Mouse (Mus musculus) G1E (cell line): ENCODE data around the gene Nppa. TPM values are rescaled to one million over a fixed set of nuclear protein-coding genes. Genes with fewer than 3 reads are reported as not detected.

ENCODE experiments used
- ATAC-seq: 2 replicates; pipeline ENCODE4 v1.8.0; 2016; ENCODE audit warnings: mild to moderate bottlenecking; ENCODE audit not compliant: insufficient number of reproducible peaks, poor library complexity, low FRiP score, severe bottlenecking; ENCODE audit errors: extremely low read depth
- DNase-seq: peaks from one replicate; pipeline ENCODE4 v3.0.0; 2012; ENCODE audit warnings: low spot score
- H3K27me3 ChIP-seq: 2 replicates; pipeline ENCODE4 v1.6.1; 2012; ENCODE audit warnings: mild to moderate bottlenecking, low read length, inconsistent platforms; ENCODE audit not compliant: insufficient read depth
- H3K36me3 ChIP-seq: replicated peaks from 2 replicates; pipeline ENCODE3; 2012; ENCODE audit warnings: mild to moderate bottlenecking, inconsistent platforms
- H3K4me1 ChIP-seq: 2 replicates; pipeline ENCODE4 v1.6.1; 2012; ENCODE audit warnings: low read depth, low read length, inconsistent platforms, mixed read lengths; ENCODE audit not compliant: insufficient read depth
- H3K4me3 ChIP-seq: 2 replicates; pipeline ENCODE4 v1.5.1; 2012; ENCODE audit warnings: low read depth, mild to moderate bottlenecking, inconsistent platforms, low read length, moderate library complexity, mixed read lengths
- H3K9me3 ChIP-seq: replicated peaks from 2 replicates; pipeline ENCODE4 v1.6.1; 2012; ENCODE audit warnings: inconsistent platforms
- CTCF ChIP-seq: IDR thresholded peaks from 2 replicates; pipeline ENCODE4 v1.5.1; 2012; ENCODE audit warnings: low read depth, low read length, inconsistent platforms, mixed read lengths
- GATA1 ChIP-seq: IDR thresholded peaks from 2 replicates; pipeline ENCODE4 v1.6.1; 2012; ENCODE audit warnings: borderline replicate concordance, low read length, inconsistent platforms, mixed read lengths
- GATA2 ChIP-seq: IDR thresholded peaks from 2 replicates; pipeline ENCODE4 v1.6.1; 2012; ENCODE audit warnings: low read depth, low read length, inconsistent platforms, borderline replicate concordance
- POLR2AphosphoS5 ChIP-seq: IDR thresholded peaks from 2 replicates; pipeline ENCODE4 v1.6.1; 2012; ENCODE audit warnings: low read depth, low read length, inconsistent platforms; ENCODE audit not compliant: insufficient replicate concordance
- TAL1 ChIP-seq: conservative IDR thresholded peaks from 2 replicates; pipeline ENCODE4 v1.6.1; 2012; ENCODE audit warnings: low read depth, low read length, inconsistent platforms, mixed read lengths
- polyA plus RNA-seq: library from polyadenylated mRNA; stranded (reverse); fragments of >175 nt; gene quantifications from 2 replicates; pipeline ENCODE4 v1.2.3, GENCODE M21; 2012
- total RNA-seq, 2 experiments: library from RNA; stranded (forward) in 1 of 2; stranded (reverse) in 1 of 2; fragments of 200-1000 nt in 1 of 2; fragments of >200 nt in 1 of 2; fragmentation: Nextera tagmentation in 1 of 2; gene quantifications; 2 replicates each; pipeline ENCODE4 v1.2.3; 2014 to 2017

Gene Nppa
- total and polyA plus RNA-seq, 3 experiments: not detected

- no peak overlapping the region for H3K4me3 ChIP-seq
- H3K9me3 ChIP-seq: no peaks in the 10 kb centered on the region
- TF ChIP-seq GATA1 (no peak), TAL1 (no peak), POLR2AphosphoS5 (no peak), GATA2 (no peak), CTCF (no peak)
- ATAC-seq (no peak), DNase-seq (no peak)
- peaks cover 10% of the 10 kb centered on the region; the same call in 1 of the 2 replicates for H3K27me3 ChIP-seq
- no peaks in the 10 kb centered on the region for H3K4me1 ChIP-seq
- H3K36me3 ChIP-seq: no peaks in the 10 kb centered on the region
Observed at GRCm38 (mm10) chr4:147968816-147969215, 31.7 kb upstream of the Nppa start.

- Histone ChIP-seq H3K4me3 (no peak overlapping the region), H3K4me1 (no peaks in the 10 kb centered on the region), H3K27me3 (peaks cover 7% of the 10 kb centered on the region; the same call in 1 of the 2 replicates), H3K36me3 (no peaks in the 10 kb centered on the region), H3K9me3 (no peaks in the 10 kb centered on the region)
- TF ChIP-seq CTCF (no peak), GATA1 (no peak), GATA2 (no peak), POLR2AphosphoS5 (no peak), TAL1 (no peak)
- ATAC-seq (no peak), DNase-seq (no peak)
Observed at GRCm38 (mm10) chr4:147969337-147969736, 31.2 kb upstream of the Nppa start.

GRCm38 (mm10) chr4:147976237-147976636 lies 24.3 kb upstream of the Nppa start:
- H3K4me3 ChIP-seq: no peak overlapping the region
- DNase-seq: no peak
- H3K27me3 ChIP-seq: no peaks in the 10 kb centered on the region
- ATAC-seq: no peak
- H3K9me3 ChIP-seq: no peaks in the 10 kb centered on the region
- no peaks in the 10 kb centered on the region for H3K36me3 ChIP-seq
- no peaks in the 10 kb centered on the region for H3K4me1 ChIP-seq
- TF ChIP-seq GATA2 (no peak), CTCF (no peak), POLR2AphosphoS5 (no peak), GATA1 (no peak), TAL1 (no peak)

- ATAC-seq (no peak), DNase-seq (no peak)
- Histone ChIP-seq H3K36me3 (no peaks in the 10 kb centered on the region), H3K4me1 (no peaks in the 10 kb centered on the region), H3K27me3 (no peaks in the 10 kb centered on the region), H3K9me3 (no peaks in the 10 kb centered on the region), H3K4me3 (no peak overlapping the region)
- TF ChIP-seq GATA2 (no peak), CTCF (no peak), TAL1 (no peak), POLR2AphosphoS5 (no peak), GATA1 (no peak)
Observed at GRCm38 (mm10) chr4:147977726-147978125, 22.8 kb upstream of the Nppa start.

- ATAC-seq (no peak), DNase-seq (no peak)
- no peak overlapping the region for H3K4me3 ChIP-seq
- no peak for TF ChIP-seq GATA2
- no peak for TF ChIP-seq GATA1
- no peak for TF ChIP-seq CTCF
- no peak for TF ChIP-seq TAL1
- TF ChIP-seq POLR2AphosphoS5: no peak
- no peaks in the 10 kb centered on the region for H3K9me3 ChIP-seq
- no peaks in the 10 kb centered on the region for H3K27me3 ChIP-seq
- no peaks in the 10 kb centered on the region for H3K4me1 ChIP-seq
- no peaks in the 10 kb centered on the region for H3K36me3 ChIP-seq
Observed at GRCm38 (mm10) chr4:147978391-147978790, 22.1 kb upstream of the Nppa start.

GRCm38 (mm10) chr4:147979441-147979860 lies 21.1 kb upstream of the Nppa start:
- Histone ChIP-seq H3K4me3 (no peak overlapping the region), H3K27me3 (no peaks in the 10 kb centered on the region), H3K9me3 (no peaks in the 10 kb centered on the region), H3K4me1 (no peaks in the 10 kb centered on the region), H3K36me3 (no peaks in the 10 kb centered on the region)
- DNase-seq (no peak), ATAC-seq (no peak)
- TF ChIP-seq CTCF (no peak), GATA2 (no peak), GATA1 (no peak), POLR2AphosphoS5 (no peak), TAL1 (no peak)
